Mouse (Mus musculus) testis, adult 2 months (tissue): ENCODE data around the gene Galnt9.

Source experiments
- CTCF ChIP-seq: fragments of 200-500 bp; IDR thresholded peaks from 2 replicates; pipeline ENCODE4 v1.5.1; 2012; ENCODE audit warnings: low read depth, mild to moderate bottlenecking, inconsistent platforms, low read length, moderate library complexity; ENCODE audit not compliant: control insufficient read depth, insufficient read depth, insufficient replicate concordance
- POLR2A ChIP-seq: fragments of 200-500 bp; IDR thresholded peaks from 2 replicates; pipeline ENCODE4 v1.6.1; 2012; ENCODE audit warnings: low read depth, mild to moderate bottlenecking, inconsistent platforms, low read length, moderate library complexity; ENCODE audit not compliant: control insufficient read depth

- no peak for TF ChIP-seq POLR2A
- no peak for TF ChIP-seq CTCF
Measured at GRCm38 (mm10) chr5:110607767-110608166, 63.6 kb downstream of the Galnt9 start.
